Mouse (Mus musculus) thymus, adult 2 months (tissue): ENCODE data around the gene Rrp15. TPM values are rescaled to one million over a fixed set of nuclear protein-coding genes. Genes with fewer than 3 reads are reported as not detected.

Source experiments
- DNase-seq: peaks from one replicate; pipeline ENCODE4 v3.0.0; 2021
- H3K27ac ChIP-seq: fragments of 200-500 bp; 2 replicates; pipeline ENCODE4 v1.5.1; 2012; ENCODE audit warnings: low read length, control low read depth; ENCODE audit not compliant: control insufficient read depth, insufficient read depth
- H3K27me3 ChIP-seq: fragments of 200-500 bp; 2 replicates; pipeline ENCODE4 v1.6.1; 2012; ENCODE audit warnings: mild to moderate bottlenecking, low read length, moderate library complexity, mixed read lengths; ENCODE audit not compliant: control insufficient read depth, insufficient read depth
- H3K36me3 ChIP-seq: fragments of 200-500 bp; 2 replicates; pipeline ENCODE4 v1.6.1; 2012; ENCODE audit warnings: mild to moderate bottlenecking, low read length, moderate library complexity; ENCODE audit not compliant: control insufficient read depth, insufficient read depth
- H3K4me1 ChIP-seq: fragments of 200-500 bp; replicated peaks from 2 replicates; pipeline ENCODE4 v1.6.1; 2012; ENCODE audit warnings: low read length; ENCODE audit not compliant: control insufficient read depth, insufficient read depth
- H3K4me3 ChIP-seq: fragments of 200-500 bp; 2 replicates; pipeline ENCODE4 v1.5.1; 2012; ENCODE audit warnings: mild to moderate bottlenecking, low read length, control low read depth, moderate library complexity; ENCODE audit not compliant: control insufficient read depth, insufficient read depth
- CTCF ChIP-seq: fragments of 200-500 bp; IDR thresholded peaks from 2 replicates; pipeline ENCODE4 v1.5.1; 2012; ENCODE audit warnings: mild to moderate bottlenecking, control low read depth, low read length, moderate library complexity, borderline replicate concordance; ENCODE audit not compliant: control insufficient read depth, poor library complexity, insufficient read depth; ENCODE audit errors: extremely low read depth
- POLR2A ChIP-seq: fragments of 200-500 bp; IDR thresholded peaks from 2 replicates; pipeline ENCODE4 v1.6.1; 2012; ENCODE audit warnings: mild to moderate bottlenecking, low read length, control low read depth, moderate library complexity; ENCODE audit not compliant: control insufficient read depth, poor library complexity, insufficient read depth; ENCODE audit errors: extremely low read depth
- WGBS: fragments of 180-500 bp; shearing (Covaris S2); methylation state at CpG from one replicate; pipeline ENCODE4 v1.1.7; 2018; 5-methylcytosine and 5-hydroxymethylcytosine counted together
- polyA plus RNA-seq: library from polyadenylated mRNA; depleted of rRNA; stranded (reverse); fragments of >200 nt; gene quantifications from 2 replicates; pipeline ENCODE4 v1.2.3, GENCODE M21; 2012; rRNA removed

Rrp15 gene
- polyA plus RNA-seq, 1 experiment = 3.2 TPM

GRCm38 (mm10) chr1:186677614-186678013 is 71.5 kb downstream of the Rrp15 start:
- Histone ChIP-seq H3K27ac (no peak overlapping the region), H3K36me3 (no peaks in the 10 kb centered on the region), H3K4me3 (no peak overlapping the region), H3K4me1 (no peaks in the 10 kb centered on the region), H3K27me3 (no peaks in the 10 kb centered on the region)
- no peak for DNase-seq
- TF ChIP-seq POLR2A = no peak
- TF ChIP-seq CTCF = no peak
- 85% methylated on average over 11 of the region's 12 CpGs for WGBS

- 72% methylated on average over 5 of the region's 5 CpGs for WGBS
Observed at GRCm38 (mm10) chr1:186676199-186676598, 73.0 kb downstream of the Rrp15 start.

GRCm38 (mm10) chr1:186675263-186675662 is 73.9 kb downstream of the Rrp15 start:
- DNase-seq = no peak
- TF ChIP-seq POLR2A (no peak), CTCF (no peak)
- H3K36me3 ChIP-seq = no peaks in the 10 kb centered on the region
- H3K4me1 ChIP-seq = no peaks in the 10 kb centered on the region
- H3K4me3 ChIP-seq = no peak overlapping the region
- H3K27me3 ChIP-seq = no peaks in the 10 kb centered on the region
- WGBS = 94% methylated on average over 6 of the region's 6 CpGs
- H3K27ac ChIP-seq = no peak overlapping the region

More at GRCm38 (mm10) chr1:186676199-186676598, 73.0 kb downstream of the Rrp15 start:
- no peak for TF ChIP-seq POLR2A
- TF ChIP-seq CTCF = no peak
- Histone ChIP-seq H3K4me1 (no peaks in the 10 kb centered on the region), H3K4me3 (no peak overlapping the region), H3K27me3 (no peaks in the 10 kb centered on the region), H3K36me3 (no peaks in the 10 kb centered on the region), H3K27ac (no peak overlapping the region)
- DNase-seq = no peak

GRCm38 (mm10) chr1:186674621-186675020 is 74.5 kb downstream of the Rrp15 start:
- H3K27ac ChIP-seq = no peak overlapping the region
- no peaks in the 10 kb centered on the region for H3K4me1 ChIP-seq
- DNase-seq = no peak
- WGBS = 90% methylated on average over 3 of the region's 3 CpGs
- no peaks in the 10 kb centered on the region for H3K36me3 ChIP-seq
- TF ChIP-seq POLR2A = no peak
- no peak for TF ChIP-seq CTCF
- H3K27me3 ChIP-seq = no peaks in the 10 kb centered on the region
- no peak overlapping the region for H3K4me3 ChIP-seq

- H3K27me3 ChIP-seq = no peaks in the 10 kb centered on the region
- WGBS = 96% methylated on average over 4 of the region's 4 CpGs
- H3K4me3 ChIP-seq = no peak overlapping the region
- H3K27ac ChIP-seq = no peak overlapping the region
- H3K36me3 ChIP-seq = no peaks in the 10 kb centered on the region
- DNase-seq = no peak
- H3K4me1 ChIP-seq = no peaks in the 10 kb centered on the region
- TF ChIP-seq CTCF (no peak), POLR2A (no peak)
Observed at GRCm38 (mm10) chr1:186673166-186673565, 76.0 kb downstream of the Rrp15 start.

Other genes starting within 250 kb of the Rrp15 start
- gene Tgfb2, start 43.4 kb downstream of the Rrp15 start, polyA plus RNA-seq = 0.78 and 0.89 TPM in 2 replicates
- not detected in 2 replicates for gene D1Pas1, start 218.1 kb upstream of the Rrp15 start, polyA plus RNA-seq